Mouse (Mus musculus) testis, adult 2 months (tissue): Measurements from ENCODE around the gene Aldh3b1. TPM values are rescaled to one million over a fixed set of nuclear protein-coding genes. Genes with fewer than 3 reads are reported as not detected.

ENCODE experiments used
- H3K27ac ChIP-seq: fragments of 200-500 bp; 2 replicates; pipeline ENCODE4 v1.5.1; 2012; ENCODE audit warnings: low read depth, low read length; ENCODE audit not compliant: control insufficient read depth, insufficient read depth
- H3K27me3 ChIP-seq: fragments of 200-500 bp; 2 replicates; pipeline ENCODE4 v1.6.1; 2012; ENCODE audit warnings: mild to moderate bottlenecking, low read length, moderate library complexity; ENCODE audit not compliant: control insufficient read depth, insufficient read depth
- H3K36me3 ChIP-seq: fragments of 200-500 bp; 2 replicates; pipeline ENCODE4 v1.6.1; 2012; ENCODE audit warnings: mild to moderate bottlenecking, low read length; ENCODE audit not compliant: control insufficient read depth, insufficient read depth
- H3K4me1 ChIP-seq: fragments of 200-500 bp; 2 replicates; pipeline ENCODE4 v1.6.1; 2012; ENCODE audit warnings: low read length; ENCODE audit not compliant: control insufficient read depth, insufficient read depth
- H3K4me3 ChIP-seq: fragments of 200-500 bp; 2 replicates; pipeline ENCODE4 v1.5.1; 2012; ENCODE audit warnings: low read depth, mild to moderate bottlenecking, low read length, moderate library complexity, mixed read lengths; ENCODE audit not compliant: control insufficient read depth
- CTCF ChIP-seq: fragments of 200-500 bp; IDR thresholded peaks from 2 replicates; pipeline ENCODE4 v1.5.1; 2012; ENCODE audit warnings: low read depth, mild to moderate bottlenecking, inconsistent platforms, low read length, moderate library complexity; ENCODE audit not compliant: control insufficient read depth, insufficient read depth, insufficient replicate concordance
- POLR2A ChIP-seq: fragments of 200-500 bp; IDR thresholded peaks from 2 replicates; pipeline ENCODE4 v1.6.1; 2012; ENCODE audit warnings: low read depth, mild to moderate bottlenecking, inconsistent platforms, low read length, moderate library complexity; ENCODE audit not compliant: control insufficient read depth
- polyA plus RNA-seq: library from polyadenylated mRNA; depleted of rRNA; stranded (reverse); fragments of >200 nt; gene quantifications from 2 replicates; pipeline ENCODE4 v1.2.3, GENCODE M21; 2012

Gene Aldh3b1
- polyA plus RNA-seq, 1 experiment: 48.2 TPM

DNA sequence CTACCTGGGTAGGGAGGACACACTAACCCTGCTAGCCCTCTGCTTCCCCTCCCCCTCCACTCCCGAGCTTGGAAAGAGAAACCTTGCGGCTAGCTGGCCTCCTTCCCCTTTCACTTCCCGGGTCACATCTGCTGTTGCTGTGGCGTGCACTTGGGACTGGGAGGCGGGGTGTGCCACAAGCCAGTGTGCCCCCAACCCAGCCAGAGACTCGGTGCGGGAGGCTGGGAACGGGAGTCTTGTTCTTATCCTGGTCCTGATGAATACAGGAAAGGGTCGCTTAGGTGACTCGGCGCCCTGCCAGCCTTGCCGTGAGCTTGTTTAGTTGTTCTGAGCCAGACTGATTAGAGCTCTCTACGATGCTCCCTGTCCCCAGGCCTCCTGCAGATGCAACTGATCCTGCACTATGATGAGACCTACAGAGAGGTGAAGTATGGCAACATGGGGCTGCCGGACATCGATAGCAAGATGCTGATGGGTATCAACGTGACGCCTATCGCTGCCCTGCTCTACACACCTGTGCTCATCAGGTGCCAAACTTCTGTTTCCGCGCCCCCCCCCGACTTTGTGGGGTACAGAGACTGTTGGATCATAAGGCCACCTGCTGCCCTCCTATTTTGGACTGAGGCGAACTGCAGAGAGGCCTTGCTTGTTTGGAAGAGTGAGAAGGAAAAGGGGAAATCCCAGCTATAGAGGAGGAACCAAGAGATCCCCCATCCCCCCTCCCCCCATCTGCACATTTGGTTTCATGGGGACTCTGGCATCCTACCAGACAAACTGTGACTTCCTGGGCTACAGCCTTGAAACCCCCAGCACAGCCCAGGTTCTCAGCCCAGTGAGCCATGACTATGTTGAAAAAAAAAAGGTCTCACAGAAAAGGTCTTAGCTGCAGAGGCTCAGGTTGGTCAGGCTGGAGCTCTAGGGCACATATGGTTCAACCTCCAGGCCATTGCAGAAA lies 6.6 kb upstream of the Aldh3b1 start:
- Histone ChIP-seq H3K27ac (no peak overlapping the region; the same call in 1 of the 2 replicates), H3K27me3 (no peaks in the 10 kb centered on the region), H3K36me3 (no peaks in the 10 kb centered on the region), H3K4me1 (peaks cover 5% of the 10 kb centered on the region), H3K4me3 (peak overlapping the region; percentile 65)
- no peak for TF ChIP-seq POLR2A
- TF ChIP-seq CTCF: no peak

- no peaks in the 10 kb centered on the region for H3K36me3 ChIP-seq
- peaks cover 5% of the 10 kb centered on the region for H3K4me1 ChIP-seq
- H3K27ac ChIP-seq: no peak within 1 kb of the TSS; the same call in 1 of the 2 replicates
- TF ChIP-seq CTCF (no peak), POLR2A (no peak)
- H3K27me3 ChIP-seq: no peaks in the 10 kb centered on the region
- peak within 1 kb of the TSS; percentile 65 for H3K4me3 ChIP-seq
These were observed 5.7 kb upstream of the Aldh3b1 start, which contains the start of gene Unc93b1 for GRCm38 (mm10) chr19:3935032-3935895. Gene Unc93b1 (plus strand): TSS chr19:3935186.

- TF ChIP-seq POLR2A: no peak
- no peak for TF ChIP-seq CTCF
- Histone ChIP-seq H3K36me3 (no peaks in the 10 kb centered on the region), H3K27me3 (no peaks in the 10 kb centered on the region)
These were observed 2.1 kb upstream of the Aldh3b1 start for GRCm38 (mm10) chr19:3931716-3932115.

DNA sequence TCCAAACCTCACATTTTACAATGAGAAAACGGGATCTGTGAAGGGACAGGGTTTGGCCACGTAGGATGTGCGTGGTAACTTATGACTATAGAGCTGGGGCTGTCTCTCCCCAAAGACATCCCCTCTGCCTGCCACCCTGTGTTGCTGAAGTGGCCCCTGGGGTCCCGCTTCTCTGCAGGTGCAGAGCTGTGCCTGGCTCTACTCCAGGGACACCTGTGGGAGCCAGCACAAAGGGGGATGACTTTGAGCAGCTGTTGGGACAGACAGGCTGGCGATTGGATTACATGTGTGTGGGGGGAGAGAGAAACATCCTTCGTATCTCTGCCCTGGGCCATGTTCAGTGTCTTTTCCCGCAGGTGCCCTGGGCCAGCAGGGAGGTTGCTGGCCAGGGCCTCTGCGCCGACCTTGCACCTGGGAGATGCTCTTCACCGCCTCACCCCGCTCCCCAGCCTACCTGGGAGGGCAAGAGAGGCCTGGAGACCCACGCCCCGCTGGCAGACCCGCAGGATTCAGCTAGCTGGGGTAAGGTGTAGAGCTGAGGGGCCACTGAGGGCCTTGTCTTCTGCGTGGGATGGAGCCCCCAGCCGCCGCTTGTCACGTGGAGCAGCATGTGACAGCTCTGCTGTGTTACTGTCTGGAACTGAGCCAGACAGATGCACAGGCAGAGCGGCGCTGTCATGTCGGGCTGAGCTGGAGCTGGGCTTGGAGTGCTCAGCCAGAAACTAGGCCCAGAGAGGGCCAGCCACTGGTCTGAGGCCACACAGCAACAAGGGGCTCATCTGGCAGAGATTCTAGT lies 852 bp upstream of the Aldh3b1 start:
- no peak overlapping the region for H3K4me3 ChIP-seq
- H3K27me3 ChIP-seq: no peaks in the 10 kb centered on the region
- H3K36me3 ChIP-seq: no peaks in the 10 kb centered on the region
- H3K4me1 ChIP-seq: peaks cover 14% of the 10 kb centered on the region
- TF ChIP-seq POLR2A (no peak), CTCF (no peak)
- no peak overlapping the region for H3K27ac ChIP-seq

More at GRCm38 (mm10) chr19:3931716-3932115, 2.1 kb upstream of the Aldh3b1 start:
- no peak overlapping the region for H3K27ac ChIP-seq
- no peak overlapping the region for H3K4me3 ChIP-seq
- H3K4me1 ChIP-seq: peaks cover 14% of the 10 kb centered on the region

GRCm38 (mm10) chr19:3928779-3929178 lies 829 bp downstream of the Aldh3b1 start:
- Histone ChIP-seq H3K36me3 (no peaks in the 10 kb centered on the region), H3K4me3 (no peak overlapping the region), H3K27me3 (no peaks in the 10 kb centered on the region), H3K4me1 (peaks cover 18% of the 10 kb centered on the region), H3K27ac (peak overlapping the region; percentile 82; the same call in 1 of the 2 replicates)
- TF ChIP-seq POLR2A: no peak
- TF ChIP-seq CTCF: no peak

GRCm38 (mm10) chr19:3927989-3928388 lies 1.6 kb downstream of the Aldh3b1 start:
- TF ChIP-seq CTCF (no peak), POLR2A (no peak)
- no peak overlapping the region for H3K4me3 ChIP-seq
- no peak overlapping the region for H3K27ac ChIP-seq
- H3K27me3 ChIP-seq: no peaks in the 10 kb centered on the region
- H3K4me1 ChIP-seq: peaks cover 23% of the 10 kb centered on the region
- H3K36me3 ChIP-seq: no peaks in the 10 kb centered on the region

- H3K27ac ChIP-seq: no peak overlapping the region; the same call in 1 of the 2 replicates
- TF ChIP-seq POLR2A: no peak
- no peaks in the 10 kb centered on the region for H3K27me3 ChIP-seq
- H3K4me3 ChIP-seq: peak overlapping the region; percentile 40
- H3K4me1 ChIP-seq: peaks cover 23% of the 10 kb centered on the region
- H3K36me3 ChIP-seq: no peaks in the 10 kb centered on the region
These were observed 2.9 kb downstream of the Aldh3b1 start for GRCm38 (mm10) chr19:3926685-3927084.
